In genomic region chr7:116286173-116286572, GRCm38 (mm10) we compare ENCODE assay signal across 10 mouse cellular contexts. TPM values are rescaled to one million over a fixed set of nuclear protein-coding genes. Genes with fewer than 3 reads are reported as not detected.
DNase-seq lines count a peak whose midpoint lies in the region; ATAC-seq lines count a peak whose summit lies in the region.
"Had no signal": no experiment of that assay in that cellular context is flagged by ENCODE, and none has a peak within 500 bp of the region (broad histone marks: within the 10 kb centered on the region; RNA-seq: fewer than 3 reads in every experiment).

No protein-coding gene starts in this region.

- peaks cover 67% of the 10 kb centered on the region for H3K4me1 ChIP-seq in heart, embryonic 10.5 days
- peaks cover 37% of the 10 kb centered on the region for H3K4me1 ChIP-seq in kidney, embryonic 16.5 days (ENCODE audit: insufficient read depth, low read length)

- no peaks in the 10 kb centered on the region for H3K27me3 ChIP-seq in heart, embryonic 10.5 days (ENCODE audit: insufficient read depth, poor library complexity, severe bottlenecking)
- H3K27me3 ChIP-seq in kidney, embryonic 16.5 days (ENCODE audit: insufficient read depth, low read length), result no peaks in the 10 kb centered on the region

- no peak for ATAC-seq in kidney, embryonic 16.5 days (ENCODE audit: low FRiP score, low TSS enrichment)
- no peak for ATAC-seq in monocyte, adult 5-6 weeks (replicated peaks; ENCODE audit: insufficient number of reproducible peaks, low FRiP score, low TSS enrichment, poor library complexity, severe bottlenecking)

- no peak overlapping the region for H3K9ac ChIP-seq in kidney, embryonic 16.5 days (replicated peaks; ENCODE audit: low read length)

- H3K36me3 ChIP-seq in heart, embryonic 10.5 days, result no peaks in the 10 kb centered on the region
- H3K36me3 ChIP-seq in kidney, embryonic 16.5 days (ENCODE audit: insufficient read depth, low read length), result no peaks in the 10 kb centered on the region

- H3K9me3 ChIP-seq in heart, embryonic 10.5 days, result no peaks in the 10 kb centered on the region
- no peaks in the 10 kb centered on the region for H3K9me3 ChIP-seq in kidney, embryonic 16.5 days (ENCODE audit: low read length)

- intact Hi-C loops in heart, postnatal 25 days (cut with DNase I), result no loop called here

- H3K27ac ChIP-seq in heart, embryonic 10.5 days, result peak overlapping the region; percentile 72
- H3K27ac ChIP-seq in kidney, embryonic 16.5 days (ENCODE audit: low read length), result peak overlapping the region; percentile 37
- H3K27ac ChIP-seq: macrophage had no signal

- H3K4me3 ChIP-seq in heart, embryonic 10.5 days, result no peak overlapping the region
- no peak overlapping the region for H3K4me3 ChIP-seq in kidney, embryonic 16.5 days (ENCODE audit: low read length)

- 44% methylated on average over 12 of the region's 12 CpGs for WGBS in heart, embryonic 10.5 days
- WGBS in kidney, embryonic 16.5 days, result 39% methylated on average over 12 of the region's 12 CpGs

- peak; percentile 94 for DNase-seq in heart, adult 11 months
- no peak for DNase-seq in heart, postnatal 25 days (ENCODE audit: low spot score)
- DNase-seq in heart, embryonic 10.5 days (ENCODE audit: low spot score), result no peak
- DNase-seq in lung, postnatal 14 days, result peak; percentile 35
- DNase-seq in frontal cortex, postnatal 14 days (ENCODE audit: low spot score in 2 of 2), result no peak
- no peak for DNase-seq in gastrocnemius, postnatal 25 days
- DNase-seq: B cell, adult 2 months had no signal

- H3K4me2 ChIP-seq in kidney, embryonic 16.5 days (replicated peaks; ENCODE audit: low read depth, low read length), result no peak overlapping the region

RNA-seq across cellular contexts. Expression of gene Plekha7, which starts 22.0 kb away (rescaled TPM):
- 1 to 10 TPM; 6.7 to 6.8 TPM for total RNA-seq in heart, postnatal 25 days (2021)
- 49.0 and 76.0 TPM in 2 replicates for polyA plus RNA-seq in heart, embryonic 10.5 days (2016; fragmentation: Nextera tagmentation; extraction: Ambion mirVana)
- polyA plus RNA-seq in kidney, embryonic 16.5 days (2015; fragmentation: Nextera tagmentation; extraction: Ambion mirVana), result 13.1 and 13.8 TPM in 2 replicates
- 0.76 to 1.5 TPM (median 0.96 TPM) in 3 replicates for total RNA-seq in monocyte, adult 5-6 weeks (2017)
- total RNA-seq in gastrocnemius, postnatal 25 days (2021), result 1 to 10 TPM; 1.4 to 1.7 TPM

RNA-seq across cellular contexts. Expression of gene Rps13, which starts 47.8 kb away (rescaled TPM):
- 100 to 1,000 TPM; 316 to 318 TPM for total RNA-seq in heart, postnatal 25 days (2021)
- 677 and 708 TPM in 2 replicates for polyA plus RNA-seq in heart, embryonic 10.5 days (2016; fragmentation: Nextera tagmentation; extraction: Ambion mirVana)
- polyA plus RNA-seq in kidney, embryonic 16.5 days (2015; fragmentation: Nextera tagmentation; extraction: Ambion mirVana), result 644 and 729 TPM in 2 replicates
- 1,896 to 2,322 TPM (median 2,106 TPM) in 3 replicates for total RNA-seq in monocyte, adult 5-6 weeks (2017)
- 100 to 1,000 TPM; 232 to 233 TPM for total RNA-seq in gastrocnemius, postnatal 25 days (2021)

Comparison
In these comparisons a context has a peak if more than half of its experiments do, and no peak if none do; other contexts are left out.
1. DNase-seq: peak in heart, adult 11 months (single experiment) and lung, postnatal 14 days (single experiment); none in heart, postnatal 25 days (single experiment), heart, embryonic 10.5 days (single experiment), frontal cortex, postnatal 14 days (0 of 2) and gastrocnemius, postnatal 25 days (single experiment).